ENCODE assay signal across 14 mouse cellular contexts in the genomic region with DNA sequence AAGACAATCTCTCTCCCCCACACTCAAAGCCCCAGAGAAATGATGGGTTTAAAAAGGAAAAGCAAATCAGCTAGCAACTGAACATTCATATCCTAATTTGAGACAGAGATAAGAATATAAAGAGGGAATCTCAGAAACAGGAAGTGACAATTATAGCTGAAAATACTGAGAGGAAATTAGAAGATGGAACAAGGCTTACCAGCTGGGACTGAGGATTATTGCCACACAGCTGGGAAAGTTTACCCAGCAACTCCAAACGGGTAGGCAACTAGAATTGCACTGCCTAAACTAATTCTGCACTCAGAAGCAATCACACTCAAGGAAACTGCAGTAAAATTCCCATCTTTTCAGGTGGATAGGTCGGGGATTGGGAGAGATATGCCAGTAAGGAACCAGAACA. TPM values are rescaled to one million over a fixed set of nuclear protein-coding genes. Genes with fewer than 3 reads are reported as not detected.
"Had no signal": no experiment of that assay in that cellular context is flagged by ENCODE, and none has a peak within 500 bp of the region (broad histone marks: within the 10 kb centered on the region; RNA-seq: fewer than 3 reads in every experiment).

No protein-coding gene starts in this region.

- ATAC-seq: lung, postnatal 0 days had no signal

- H3K27me3 ChIP-seq: limb, embryonic 15.5 days; midbrain, embryonic 12.5 days; neural tube, embryonic 15.5 days had no signal

- H3K9ac ChIP-seq: limb, embryonic 15.5 days; liver, embryonic 14.5 days; midbrain, embryonic 12.5 days; neural tube, embryonic 15.5 days had no signal

- DNase-seq: kidney, adult 8-10 months; kidney, postnatal 36 days; layer of hippocampus, adult 9-11 months; layer of hippocampus, postnatal 36 days; lung, adult 18-20 months; lung, postnatal 36 days; thymus, adult 18-20 months; thymus, postnatal 14 days had no signal

- H3K27ac ChIP-seq: limb, embryonic 15.5 days; liver, embryonic 14.5 days; midbrain, embryonic 12.5 days; neural tube, embryonic 15.5 days had no signal

- H3K36me3 ChIP-seq: limb, embryonic 15.5 days; midbrain, embryonic 12.5 days; neural tube, embryonic 15.5 days had no signal

- H3K9me3 ChIP-seq: limb, embryonic 15.5 days; midbrain, embryonic 12.5 days; neural tube, embryonic 15.5 days had no signal

- H3K4me2 ChIP-seq: limb, embryonic 15.5 days; midbrain, embryonic 12.5 days; neural tube, embryonic 15.5 days had no signal

- H3K4me3 ChIP-seq: limb, embryonic 15.5 days; midbrain, embryonic 12.5 days; myocyte; neural tube, embryonic 15.5 days had no signal

- H3K4me1 ChIP-seq: limb, embryonic 15.5 days; midbrain, embryonic 12.5 days; neural tube, embryonic 15.5 days had no signal

RNA-seq across cellular contexts. Expression of a gene that starts 12.4 kb away (rescaled TPM):
- polyA plus RNA-seq: myocyte had no signal
